Mouse (Mus musculus): ENCODE results near the gene P2ry10. TPM values are rescaled to one million over a fixed set of nuclear protein-coding genes. Genes with fewer than 3 reads are reported as not detected.
"Not testable (repeated sequence)": the region's sequence is repeated elsewhere in the genome, so short reads cannot be mapped to it uniquely, and the experiment has no call there.

Gene P2ry10
- polyA plus RNA-seq (2014; fragmentation: Nextera tagmentation; extraction: Ambion mirVana): not detected in 2 replicates

DNA sequence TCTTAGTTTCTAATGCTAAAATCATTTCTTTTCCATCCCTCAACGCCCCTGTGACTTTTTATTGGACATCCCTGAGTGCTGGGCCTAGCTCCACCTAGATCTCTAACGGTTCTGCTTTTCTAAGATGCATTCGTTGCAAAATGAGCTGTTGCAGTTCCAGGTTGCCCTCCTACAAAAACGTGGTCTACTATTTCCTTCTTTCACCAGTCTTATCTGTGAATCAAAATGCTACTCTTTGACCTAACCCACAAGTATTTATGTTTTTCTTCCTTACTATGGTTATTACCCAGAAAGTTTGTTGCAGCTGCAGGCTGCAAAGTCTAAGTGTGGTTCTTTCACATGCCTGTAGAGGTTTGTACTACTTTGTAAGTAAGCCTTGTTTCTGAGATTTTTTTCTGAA, at the start of gene P2ry10:
TSS of gene P2ry10 (plus strand) at position 316 of the 400 bp plus-strand sequence.
- H3K9me3 ChIP-seq (ENCODE audit: control insufficient read depth, low read length): no peaks in the 10 kb centered on the region
- H3K4me1 ChIP-seq (replicated peaks; ENCODE audit: control insufficient read depth, insufficient read depth, low read length): no peaks in the 10 kb centered on the region
- H3K27me3 ChIP-seq (ENCODE audit: control insufficient read depth, insufficient read depth, low read length): no peaks in the 10 kb centered on the region
- no peak within 1 kb of the TSS for H3K27ac ChIP-seq (ENCODE audit: low read depth, low read length)
- DNase-seq (ENCODE audit: low spot score) (no peak), ATAC-seq (ENCODE audit: low FRiP score) (no peak)
- H3K4me3 ChIP-seq (ENCODE audit: low read depth, low read length): no peak within 1 kb of the TSS
- H3K9ac ChIP-seq (ENCODE audit: low read depth, low read length): no peak within 1 kb of the TSS
- no peak within 1 kb of the TSS for H3K4me2 ChIP-seq (replicated peaks; ENCODE audit: low read depth, low read length)
- no peaks in the 10 kb centered on the region for H3K36me3 ChIP-seq (ENCODE audit: control insufficient read depth, insufficient read depth, low read length)
- 60% methylated on average over 4 of the region's 4 CpGs for WGBS

DNA sequence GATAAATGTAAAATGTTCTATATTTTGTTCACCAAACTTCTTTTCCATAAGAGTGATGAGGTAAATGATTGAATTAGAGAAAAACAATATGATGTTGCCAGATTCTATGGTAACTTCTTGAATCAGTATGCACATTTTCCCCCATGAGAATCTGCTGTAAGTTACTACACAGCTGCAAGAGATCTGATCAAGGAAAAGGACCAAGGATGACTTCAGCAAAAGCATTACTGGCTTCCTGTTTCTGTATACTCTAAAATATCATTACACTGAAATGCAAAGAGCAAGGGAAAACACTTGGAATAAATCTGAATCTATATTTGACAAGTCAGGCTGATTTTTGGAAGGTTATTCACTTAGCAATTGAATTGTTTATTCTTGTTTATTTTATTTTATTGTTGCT, 49.1 kb upstream of the P2ry10 start:
- no peaks in the 10 kb centered on the region for H3K4me1 ChIP-seq (replicated peaks; ENCODE audit: control insufficient read depth, insufficient read depth, low read length)
- no peak overlapping the region for H3K4me3 ChIP-seq (ENCODE audit: low read depth, low read length)
- no peaks in the 10 kb centered on the region for H3K27me3 ChIP-seq (ENCODE audit: control insufficient read depth, insufficient read depth, low read length)
- H3K9me3 ChIP-seq (ENCODE audit: control insufficient read depth, low read length): no peaks in the 10 kb centered on the region
- ATAC-seq (ENCODE audit: low FRiP score): no peak
- DNase-seq (ENCODE audit: low spot score): no peak
- no peak overlapping the region for H3K9ac ChIP-seq (ENCODE audit: low read depth, low read length)
- H3K4me2 ChIP-seq (replicated peaks; ENCODE audit: low read depth, low read length): no peak overlapping the region
- H3K36me3 ChIP-seq (ENCODE audit: control insufficient read depth, insufficient read depth, low read length): no peaks in the 10 kb centered on the region
- H3K27ac ChIP-seq (ENCODE audit: low read depth, low read length): no peak overlapping the region

DNA sequence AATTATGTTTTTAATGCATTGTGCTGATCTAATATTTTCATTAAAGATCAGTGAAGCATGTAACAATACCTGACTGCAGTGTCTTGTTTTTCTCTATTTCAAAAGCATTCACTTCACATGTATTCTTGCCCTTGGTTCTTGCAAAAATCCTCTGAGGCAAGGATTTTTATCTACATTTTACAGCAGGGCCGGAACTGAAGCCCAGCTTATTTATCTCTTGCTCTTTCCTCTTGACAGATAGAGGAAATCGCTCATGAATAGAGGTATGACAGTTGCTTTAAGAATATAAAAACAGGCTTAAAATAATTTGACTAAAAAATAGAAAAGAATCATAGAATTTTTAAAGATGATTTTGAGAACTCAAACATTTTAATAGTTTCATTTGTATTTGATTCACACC, 48.7 kb upstream of the P2ry10 start:
- WGBS: 71% methylated on average over 2 of the region's 2 CpGs
- H3K4me1 ChIP-seq (replicated peaks; ENCODE audit: control insufficient read depth, insufficient read depth, low read length): no peaks in the 10 kb centered on the region

DNA sequence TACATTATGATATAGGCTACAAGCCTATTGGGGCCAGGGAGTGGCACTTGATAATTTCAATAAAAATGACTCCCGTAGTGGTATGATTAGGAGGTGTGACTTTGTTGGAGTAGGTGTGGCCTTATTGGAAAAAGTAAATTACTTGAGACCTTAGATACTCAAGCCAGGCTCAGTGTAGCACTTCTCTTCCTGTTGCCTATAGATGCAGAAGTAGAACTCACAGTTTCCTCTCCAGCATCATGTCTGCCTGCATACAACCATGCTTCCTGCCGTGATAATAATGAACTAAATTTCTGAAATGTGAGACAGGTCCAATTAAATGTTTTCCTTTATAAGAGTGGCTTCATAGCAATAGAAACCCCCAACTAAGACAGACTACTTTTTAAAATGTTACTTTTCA, 45.9 kb upstream of the P2ry10 start:
- H3K9ac ChIP-seq (ENCODE audit: low read depth, low read length): no peak overlapping the region
- 91% methylated on average over 2 of the region's 2 CpGs for WGBS
- no peak for ATAC-seq (ENCODE audit: low FRiP score)

More for the DNA sequence above, 48.7 kb upstream of the P2ry10 start:
- Histone ChIP-seq H3K36me3 (ENCODE audit: control insufficient read depth, insufficient read depth, low read length) (no peaks in the 10 kb centered on the region), H3K27me3 (ENCODE audit: control insufficient read depth, insufficient read depth, low read length) (no peaks in the 10 kb centered on the region), H3K9me3 (ENCODE audit: control insufficient read depth, low read length) (no peaks in the 10 kb centered on the region), H3K9ac (ENCODE audit: low read depth, low read length) (no peak overlapping the region), H3K27ac (ENCODE audit: low read depth, low read length) (no peak overlapping the region), H3K4me2 (replicated peaks; ENCODE audit: low read depth, low read length) (no peak overlapping the region), H3K4me3 (ENCODE audit: low read depth, low read length) (no peak overlapping the region)
- no peak for ATAC-seq (ENCODE audit: low FRiP score)
- DNase-seq (ENCODE audit: low spot score): no peak

DNA sequence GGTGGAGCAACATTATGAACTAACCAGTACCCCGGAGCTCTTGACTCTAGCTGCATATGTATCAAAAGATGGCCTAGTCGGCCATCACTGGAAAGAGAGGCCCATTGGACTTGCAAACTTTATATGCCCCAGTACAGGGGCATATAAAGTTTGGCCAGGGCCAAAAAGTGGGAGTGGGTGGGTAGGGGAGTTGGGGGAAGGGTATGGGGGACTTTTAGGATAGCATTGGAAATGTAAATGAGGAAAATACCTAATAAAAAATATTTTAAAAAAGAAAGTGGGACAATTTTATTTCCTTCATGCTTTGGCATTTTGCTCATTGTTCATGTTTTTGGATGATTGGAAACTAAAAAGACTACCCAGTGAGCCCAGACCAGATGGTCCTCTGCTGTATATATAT, 4.9 kb upstream of the P2ry10 start:
- WGBS: 92% methylated on average over 2 of the region's 2 CpGs
- not testable (repeated sequence) for H3K4me2 ChIP-seq (replicated peaks; ENCODE audit: low read depth, low read length); ATAC-seq (ENCODE audit: low FRiP score); H3K27me3 ChIP-seq (ENCODE audit: control insufficient read depth, insufficient read depth, low read length); H3K4me3 ChIP-seq (ENCODE audit: low read depth, low read length); H3K9ac ChIP-seq (ENCODE audit: low read depth, low read length); H3K36me3 ChIP-seq (ENCODE audit: control insufficient read depth, insufficient read depth, low read length); H3K27ac ChIP-seq (ENCODE audit: low read depth, low read length); H3K4me1 ChIP-seq (replicated peaks; ENCODE audit: control insufficient read depth, insufficient read depth, low read length); H3K9me3 ChIP-seq (ENCODE audit: control insufficient read depth, low read length)
- DNase-seq (ENCODE audit: low spot score): peak; percentile 54

More for the DNA sequence above, 45.9 kb upstream of the P2ry10 start:
- DNase-seq (ENCODE audit: low spot score): no peak
- H3K27me3 ChIP-seq (ENCODE audit: control insufficient read depth, insufficient read depth, low read length): no peaks in the 10 kb centered on the region
- no peaks in the 10 kb centered on the region for H3K4me1 ChIP-seq (replicated peaks; ENCODE audit: control insufficient read depth, insufficient read depth, low read length)
- H3K4me2 ChIP-seq (replicated peaks; ENCODE audit: low read depth, low read length): no peak overlapping the region
- no peak overlapping the region for H3K4me3 ChIP-seq (ENCODE audit: low read depth, low read length)
- H3K9me3 ChIP-seq (ENCODE audit: control insufficient read depth, low read length): no peaks in the 10 kb centered on the region
- no peaks in the 10 kb centered on the region for H3K36me3 ChIP-seq (ENCODE audit: control insufficient read depth, insufficient read depth, low read length)
- no peak overlapping the region for H3K27ac ChIP-seq (ENCODE audit: low read depth, low read length)

DNA sequence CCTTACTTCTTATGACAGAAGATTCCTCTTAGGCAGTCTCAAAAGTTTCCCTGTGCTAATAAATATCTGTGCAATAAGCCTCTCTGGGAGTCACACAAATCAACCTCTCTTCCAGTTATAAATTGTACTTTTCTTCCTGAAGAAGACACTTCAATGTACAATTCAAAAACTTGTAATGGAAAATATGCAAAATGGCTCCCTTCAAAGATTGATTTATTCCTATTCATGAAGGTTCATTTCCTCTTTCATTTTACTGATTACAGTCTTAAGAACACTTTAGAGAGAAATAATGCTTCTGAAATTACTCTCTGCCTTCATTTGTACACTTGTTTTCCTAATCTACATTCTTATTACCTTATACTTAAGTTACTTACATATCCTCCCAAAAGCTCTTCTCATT, 4.0 kb upstream of the P2ry10 start:
- H3K36me3 ChIP-seq (ENCODE audit: control insufficient read depth, insufficient read depth, low read length): no peaks in the 10 kb centered on the region
- no peak overlapping the region for H3K27ac ChIP-seq (ENCODE audit: low read depth, low read length)
- H3K27me3 ChIP-seq (ENCODE audit: control insufficient read depth, insufficient read depth, low read length): no peaks in the 10 kb centered on the region
- ATAC-seq (ENCODE audit: low FRiP score) (no peak), DNase-seq (ENCODE audit: low spot score) (no peak)
- no peak overlapping the region for H3K4me3 ChIP-seq (ENCODE audit: low read depth, low read length)
- no peaks in the 10 kb centered on the region for H3K4me1 ChIP-seq (replicated peaks; ENCODE audit: control insufficient read depth, insufficient read depth, low read length)
- no peak overlapping the region for H3K9ac ChIP-seq (ENCODE audit: low read depth, low read length)
- no peaks in the 10 kb centered on the region for H3K9me3 ChIP-seq (ENCODE audit: control insufficient read depth, low read length)
- H3K4me2 ChIP-seq (replicated peaks; ENCODE audit: low read depth, low read length): no peak overlapping the region

DNA sequence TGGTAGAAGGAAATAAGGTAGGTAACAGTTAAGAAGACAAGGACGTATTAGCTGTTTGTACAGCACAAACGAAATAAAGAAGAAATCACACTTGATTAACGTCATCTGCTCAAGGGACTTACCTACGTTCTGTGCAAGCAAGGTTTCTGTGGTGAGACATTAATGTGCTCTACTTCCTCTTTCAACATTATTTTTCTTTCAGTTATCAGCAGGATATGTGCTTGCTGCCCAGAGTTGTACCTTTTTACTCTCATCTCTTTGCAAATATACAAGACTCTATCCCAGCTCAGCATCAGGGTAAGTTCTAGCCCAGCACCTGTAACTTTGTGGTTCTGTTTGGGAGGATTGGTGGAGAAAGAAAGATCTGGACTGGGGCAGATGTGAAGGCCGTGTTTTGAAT, 839 bp downstream of the P2ry10 start:
- H3K36me3 ChIP-seq (ENCODE audit: control insufficient read depth, insufficient read depth, low read length): no peaks in the 10 kb centered on the region
- DNase-seq (ENCODE audit: low spot score): no peak
- H3K27me3 ChIP-seq (ENCODE audit: control insufficient read depth, insufficient read depth, low read length): no peaks in the 10 kb centered on the region
- no peak overlapping the region for H3K27ac ChIP-seq (ENCODE audit: low read depth, low read length)
- 88% methylated on average over 5 of the region's 5 CpGs for WGBS
- no peak overlapping the region for H3K4me2 ChIP-seq (replicated peaks; ENCODE audit: low read depth, low read length)
- H3K4me1 ChIP-seq (replicated peaks; ENCODE audit: control insufficient read depth, insufficient read depth, low read length): no peaks in the 10 kb centered on the region
- H3K9ac ChIP-seq (ENCODE audit: low read depth, low read length): no peak overlapping the region
- H3K4me3 ChIP-seq (ENCODE audit: low read depth, low read length): no peak overlapping the region
- no peak for ATAC-seq (ENCODE audit: low FRiP score)
- no peaks in the 10 kb centered on the region for H3K9me3 ChIP-seq (ENCODE audit: control insufficient read depth, low read length)

DNA sequence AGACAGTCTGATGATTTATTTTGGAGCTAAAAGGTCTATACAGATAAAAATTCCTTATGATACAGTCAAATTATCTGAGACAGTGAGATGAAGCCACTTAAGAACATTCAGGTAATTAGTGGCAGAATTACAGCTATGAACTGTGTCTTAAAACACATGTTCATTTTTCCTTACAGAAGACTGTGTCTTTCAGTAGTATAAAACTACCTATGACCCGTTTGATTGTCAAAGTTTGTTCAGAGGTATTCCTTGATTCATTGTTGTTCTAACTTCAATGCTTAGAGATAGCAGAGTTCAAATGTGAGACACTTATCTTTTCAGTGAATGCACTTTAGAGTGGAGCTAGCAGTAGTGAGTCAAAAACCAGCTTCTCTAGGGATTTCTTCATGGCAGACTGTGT, 1.6 kb downstream of the P2ry10 start:
- no peak overlapping the region for H3K9ac ChIP-seq (ENCODE audit: low read depth, low read length)
- H3K27ac ChIP-seq (ENCODE audit: low read depth, low read length): no peak overlapping the region
- no peak for ATAC-seq (ENCODE audit: low FRiP score)
- no peak overlapping the region for H3K4me3 ChIP-seq (ENCODE audit: low read depth, low read length)
- H3K9me3 ChIP-seq (ENCODE audit: control insufficient read depth, low read length): no peaks in the 10 kb centered on the region
- H3K27me3 ChIP-seq (ENCODE audit: control insufficient read depth, insufficient read depth, low read length): no peaks in the 10 kb centered on the region
- no peaks in the 10 kb centered on the region for H3K4me1 ChIP-seq (replicated peaks; ENCODE audit: control insufficient read depth, insufficient read depth, low read length)
- DNase-seq (ENCODE audit: low spot score): no peak
- 71% methylated on average over 1 of the region's 1 CpGs for WGBS
- H3K4me2 ChIP-seq (replicated peaks; ENCODE audit: low read depth, low read length): no peak overlapping the region
- no peaks in the 10 kb centered on the region for H3K36me3 ChIP-seq (ENCODE audit: control insufficient read depth, insufficient read depth, low read length)

DNA sequence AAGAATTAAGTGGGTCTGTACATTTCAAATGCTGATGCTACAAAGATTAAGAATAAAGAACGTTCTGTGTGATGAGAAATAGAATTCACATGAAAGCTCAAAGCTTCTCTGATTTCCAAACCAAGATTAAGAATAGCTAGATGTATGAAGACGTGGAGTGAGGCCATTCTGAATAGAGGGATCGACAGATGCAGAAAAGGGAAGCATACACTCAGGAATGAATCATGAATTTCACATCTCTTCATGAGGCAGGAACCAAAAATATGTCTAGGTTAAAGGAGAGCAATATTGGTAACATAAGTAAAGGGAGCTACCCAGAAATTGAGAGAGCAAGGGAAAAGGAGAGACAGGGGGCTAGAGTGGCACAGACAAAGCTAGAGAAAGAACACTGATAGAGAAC, 7.3 kb downstream of the P2ry10 start:
- H3K9ac ChIP-seq (ENCODE audit: low read depth, low read length): no peak overlapping the region
- WGBS: 70% methylated on average over 3 of the region's 3 CpGs
- DNase-seq (ENCODE audit: low spot score) (no peak), ATAC-seq (ENCODE audit: low FRiP score) (no peak)
- H3K36me3 ChIP-seq (ENCODE audit: control insufficient read depth, insufficient read depth, low read length): no peaks in the 10 kb centered on the region
- no peaks in the 10 kb centered on the region for H3K27me3 ChIP-seq (ENCODE audit: control insufficient read depth, insufficient read depth, low read length)
- H3K4me1 ChIP-seq (replicated peaks; ENCODE audit: control insufficient read depth, insufficient read depth, low read length): no peaks in the 10 kb centered on the region
- H3K4me3 ChIP-seq (ENCODE audit: low read depth, low read length): no peak overlapping the region
- H3K4me2 ChIP-seq (replicated peaks; ENCODE audit: low read depth, low read length): no peak overlapping the region
- H3K27ac ChIP-seq (ENCODE audit: low read depth, low read length): no peak overlapping the region
- no peaks in the 10 kb centered on the region for H3K9me3 ChIP-seq (ENCODE audit: control insufficient read depth, low read length)
